Mouse (Mus musculus): ENCODE measurements around the gene Jak2. TPM values are rescaled to one million over a fixed set of nuclear protein-coding genes. Genes with fewer than 3 reads are reported as not detected.
A peak's percentile ranks its signal among the peaks of the same experiment; 100 is the strongest.

Gene Jak2
- polyA plus RNA-seq, 1 experiment: 7.7 TPM

GRCm38 (mm10) chr19:29312661-29313060, 61.0 kb downstream of the Jak2 start:
- no peak overlapping the region for H3K27ac ChIP-seq (ENCODE audit: insufficient read depth, low read length)
- H3K27me3 ChIP-seq (ENCODE audit: control insufficient read depth, insufficient read depth, low read length): no peaks in the 10 kb centered on the region
- TF ChIP-seq CTCF (IDR thresholded peaks at IDR 0.05; ENCODE audit: extremely low read depth, insufficient read depth, insufficient read length, insufficient replicate concordance): no peak
- no peak for TF ChIP-seq POLR2A (IDR thresholded peaks at IDR 0.05; ENCODE audit: low read depth, low read length)
- no peak for DNase-seq (ENCODE audit: low read depth in 1 of 2, low spot score in 2 of 2)
- 93% methylated on average over 7 of the region's 7 CpGs for WGBS
- peaks cover 19% of the 10 kb centered on the region for H3K36me3 ChIP-seq (ENCODE audit: control insufficient read depth, insufficient read depth, low read length)
- no peaks in the 10 kb centered on the region for H3K4me1 ChIP-seq (ENCODE audit: control insufficient read depth, insufficient read depth, insufficient read length)
- H3K4me3 ChIP-seq (ENCODE audit: extremely low read depth, insufficient read depth, insufficient read length): no peak overlapping the region

DNA sequence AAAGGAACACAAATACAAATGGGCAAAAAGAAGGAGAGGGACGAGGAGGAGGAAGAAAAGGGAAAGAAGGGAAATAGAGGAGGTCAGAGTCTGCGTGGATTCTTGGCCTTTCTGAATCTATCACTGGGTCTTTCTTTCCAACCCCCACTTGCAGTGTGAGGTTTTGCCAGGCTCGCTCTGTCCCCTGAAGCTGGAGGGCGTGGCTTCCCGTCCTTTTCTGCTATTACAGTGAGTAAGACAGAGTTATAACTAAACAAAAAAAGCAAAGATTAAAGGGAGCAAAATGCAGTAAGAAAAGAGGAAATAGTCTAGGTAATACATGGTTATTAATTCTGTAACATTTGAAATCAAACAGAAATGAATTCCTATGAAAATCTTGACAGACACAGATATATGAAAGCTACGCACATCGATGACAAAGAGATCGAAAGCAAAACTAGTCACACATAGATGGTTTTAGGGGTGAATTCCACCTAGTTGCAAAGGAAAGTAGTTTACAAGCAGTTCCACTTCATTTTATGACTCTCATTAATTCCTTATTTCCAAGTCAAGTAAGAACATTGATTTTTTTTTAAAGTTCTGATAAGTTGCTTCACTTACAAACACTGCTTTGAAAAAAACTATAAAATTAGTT, 71.9 kb downstream of the Jak2 start:
- TF ChIP-seq CTCF (IDR thresholded peaks at IDR 0.05; ENCODE audit: extremely low read depth, insufficient read depth, insufficient read length, insufficient replicate concordance): no peak
- no peak for TF ChIP-seq POLR2A (IDR thresholded peaks at IDR 0.05; ENCODE audit: low read depth, low read length)
- H3K4me1 ChIP-seq (ENCODE audit: control insufficient read depth, insufficient read depth, insufficient read length): peaks cover 4% of the 10 kb centered on the region; the same call in 1 of the 2 replicates
- H3K27ac ChIP-seq (ENCODE audit: insufficient read depth, low read length): no peak overlapping the region
- H3K27me3 ChIP-seq (ENCODE audit: control insufficient read depth, insufficient read depth, low read length): no peaks in the 10 kb centered on the region
- 8% methylated on average over 8 of the region's 8 CpGs for WGBS
- peak overlapping the region; percentile 57 for H3K4me3 ChIP-seq (ENCODE audit: extremely low read depth, insufficient read depth, insufficient read length)
- no peaks in the 10 kb centered on the region for H3K36me3 ChIP-seq (ENCODE audit: control insufficient read depth, insufficient read depth, low read length)
- DNase-seq (ENCODE audit: low read depth in 1 of 2, low spot score in 2 of 2): peak; percentile 13 to 43

- H3K27ac ChIP-seq (ENCODE audit: insufficient read depth, low read length): no peak within 1 kb of the TSS
- H3K4me3 ChIP-seq (ENCODE audit: extremely low read depth, insufficient read depth, insufficient read length): peak within 1 kb of the TSS; percentile 60
- no peaks in the 10 kb centered on the region for H3K27me3 ChIP-seq (ENCODE audit: control insufficient read depth, insufficient read depth, low read length)
- WGBS: 6% methylated on average over 21 of the region's 31 CpGs
- no peak for TF ChIP-seq CTCF (IDR thresholded peaks at IDR 0.05; ENCODE audit: extremely low read depth, insufficient read depth, insufficient read length, insufficient replicate concordance)
- TF ChIP-seq POLR2A (IDR thresholded peaks at IDR 0.05; ENCODE audit: low read depth, low read length): no peak; the same call in 1 of the 2 replicates
- peak; percentile 11 to 67 for DNase-seq (ENCODE audit: low read depth in 1 of 2, low spot score in 2 of 2)
- H3K4me1 ChIP-seq (ENCODE audit: control insufficient read depth, insufficient read depth, insufficient read length): peaks cover 4% of the 10 kb centered on the region; the same call in 1 of the 2 replicates
- H3K36me3 ChIP-seq (ENCODE audit: control insufficient read depth, insufficient read depth, low read length): no peaks in the 10 kb centered on the region
Measured at GRCm38 (mm10) chr19:29325053-29325851, 73.6 kb downstream of the Jak2 start, which contains the start of gene Insl6. Gene Insl6, minus strand, starts transcription at chr19:29325356.

DNA sequence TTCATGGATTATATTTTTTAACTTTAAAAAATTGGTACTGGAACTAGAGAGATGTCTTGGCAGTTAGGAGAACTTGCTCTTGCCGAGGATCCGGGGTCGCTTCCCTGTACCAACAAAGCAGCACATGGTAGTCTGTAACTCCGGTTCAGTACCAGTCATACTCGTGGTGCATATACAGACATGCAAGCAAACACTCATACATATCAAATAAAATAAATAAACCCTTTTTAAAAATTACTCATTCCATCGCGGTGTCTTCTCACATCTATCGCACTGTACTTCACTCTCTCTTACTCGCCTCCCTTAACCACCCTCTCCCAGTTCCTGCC, 74.2 kb downstream of the Jak2 start:
- Histone ChIP-seq H3K27me3 (ENCODE audit: control insufficient read depth, insufficient read depth, low read length) (no peaks in the 10 kb centered on the region), H3K27ac (ENCODE audit: insufficient read depth, low read length) (no peak overlapping the region), H3K4me1 (ENCODE audit: control insufficient read depth, insufficient read depth, insufficient read length) (peaks cover 4% of the 10 kb centered on the region; the same call in 1 of the 2 replicates), H3K36me3 (ENCODE audit: control insufficient read depth, insufficient read depth, low read length) (no peaks in the 10 kb centered on the region), H3K4me3 (ENCODE audit: extremely low read depth, insufficient read depth, insufficient read length) (no peak overlapping the region)
- no peak for TF ChIP-seq POLR2A (IDR thresholded peaks at IDR 0.05; ENCODE audit: low read depth, low read length)
- no peak for TF ChIP-seq CTCF (IDR thresholded peaks at IDR 0.05; ENCODE audit: extremely low read depth, insufficient read depth, insufficient read length, insufficient replicate concordance)
- DNase-seq (ENCODE audit: low read depth in 1 of 2, low spot score in 2 of 2): no peak
- 70% methylated on average over 9 of the region's 9 CpGs for WGBS

GRCm38 (mm10) chr19:29326396-29326795, 74.8 kb downstream of the Jak2 start:
- Histone ChIP-seq H3K27me3 (ENCODE audit: control insufficient read depth, insufficient read depth, low read length) (no peaks in the 10 kb centered on the region), H3K4me3 (ENCODE audit: extremely low read depth, insufficient read depth, insufficient read length) (no peak overlapping the region), H3K27ac (ENCODE audit: insufficient read depth, low read length) (no peak overlapping the region), H3K4me1 (ENCODE audit: control insufficient read depth, insufficient read depth, insufficient read length) (peaks cover 4% of the 10 kb centered on the region; the same call in 1 of the 2 replicates), H3K36me3 (ENCODE audit: control insufficient read depth, insufficient read depth, low read length) (no peaks in the 10 kb centered on the region)
- DNase-seq (ENCODE audit: low read depth in 1 of 2, low spot score in 2 of 2): no peak
- TF ChIP-seq POLR2A (IDR thresholded peaks at IDR 0.05; ENCODE audit: low read depth, low read length) (no peak), CTCF (IDR thresholded peaks at IDR 0.05; ENCODE audit: extremely low read depth, insufficient read depth, insufficient read length, insufficient replicate concordance) (no peak)
- WGBS: 94% methylated on average over 4 of the region's 4 CpGs

DNA sequence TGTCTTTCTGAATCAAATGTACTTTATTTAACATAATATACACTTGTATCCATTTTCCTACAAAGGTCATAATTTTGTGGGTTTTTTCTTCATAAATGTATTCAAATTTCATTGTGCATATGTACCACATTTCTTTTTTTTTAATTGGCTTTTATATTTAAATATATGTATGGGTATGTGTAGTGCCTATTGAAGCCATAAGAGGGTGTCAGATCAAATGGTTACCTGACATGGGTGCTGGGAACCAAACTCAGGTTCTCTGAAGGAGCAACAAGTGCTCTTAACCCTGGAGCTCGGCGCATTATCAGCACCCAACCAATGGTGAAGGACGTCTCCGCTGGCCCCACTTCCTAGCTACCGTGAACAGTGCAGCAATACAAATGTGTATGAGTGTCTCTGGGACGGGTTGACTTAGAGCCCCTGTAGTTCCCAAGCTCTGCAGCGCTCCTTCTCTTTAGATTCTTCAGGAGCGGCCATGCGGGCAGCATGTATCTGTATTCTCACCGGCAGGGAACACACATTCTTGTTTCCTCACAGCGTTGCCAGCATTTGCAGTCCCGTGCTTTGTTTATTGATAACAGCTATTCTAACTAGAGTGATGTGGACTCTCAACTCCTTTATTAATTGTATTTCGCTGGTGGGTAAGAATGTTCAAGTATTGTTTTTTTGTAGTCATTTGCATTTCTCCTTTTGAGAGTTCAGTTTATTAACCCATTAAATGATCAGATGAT, 75.4 kb downstream of the Jak2 start:
- H3K27ac ChIP-seq (ENCODE audit: insufficient read depth, low read length): no peak overlapping the region
- no peaks in the 10 kb centered on the region for H3K36me3 ChIP-seq (ENCODE audit: control insufficient read depth, insufficient read depth, low read length)
- TF ChIP-seq POLR2A (IDR thresholded peaks at IDR 0.05; ENCODE audit: low read depth, low read length) (no peak), CTCF (IDR thresholded peaks at IDR 0.05; ENCODE audit: extremely low read depth, insufficient read depth, insufficient read length, insufficient replicate concordance) (no peak)
- H3K4me3 ChIP-seq (ENCODE audit: extremely low read depth, insufficient read depth, insufficient read length): no peak overlapping the region
- no peak for DNase-seq (ENCODE audit: low read depth in 1 of 2, low spot score in 2 of 2)
- WGBS: 92% methylated on average over 13 of the region's 13 CpGs
- H3K4me1 ChIP-seq (ENCODE audit: control insufficient read depth, insufficient read depth, insufficient read length): peaks cover 4% of the 10 kb centered on the region; the same call in 1 of the 2 replicates
- H3K27me3 ChIP-seq (ENCODE audit: control insufficient read depth, insufficient read depth, low read length): no peaks in the 10 kb centered on the region
